Mouse (Mus musculus): Measurements from ENCODE around the gene Sgsh. TPM values are rescaled to one million over a fixed set of nuclear protein-coding genes. Genes with fewer than 3 reads are reported as not detected.
"Not testable (repeated sequence)": the region's sequence is repeated elsewhere in the genome, so short reads cannot be mapped to it uniquely, and the experiment has no call there.

Sgsh gene
- polyA plus RNA-seq, 1 experiment: 3.4 TPM

DNA sequence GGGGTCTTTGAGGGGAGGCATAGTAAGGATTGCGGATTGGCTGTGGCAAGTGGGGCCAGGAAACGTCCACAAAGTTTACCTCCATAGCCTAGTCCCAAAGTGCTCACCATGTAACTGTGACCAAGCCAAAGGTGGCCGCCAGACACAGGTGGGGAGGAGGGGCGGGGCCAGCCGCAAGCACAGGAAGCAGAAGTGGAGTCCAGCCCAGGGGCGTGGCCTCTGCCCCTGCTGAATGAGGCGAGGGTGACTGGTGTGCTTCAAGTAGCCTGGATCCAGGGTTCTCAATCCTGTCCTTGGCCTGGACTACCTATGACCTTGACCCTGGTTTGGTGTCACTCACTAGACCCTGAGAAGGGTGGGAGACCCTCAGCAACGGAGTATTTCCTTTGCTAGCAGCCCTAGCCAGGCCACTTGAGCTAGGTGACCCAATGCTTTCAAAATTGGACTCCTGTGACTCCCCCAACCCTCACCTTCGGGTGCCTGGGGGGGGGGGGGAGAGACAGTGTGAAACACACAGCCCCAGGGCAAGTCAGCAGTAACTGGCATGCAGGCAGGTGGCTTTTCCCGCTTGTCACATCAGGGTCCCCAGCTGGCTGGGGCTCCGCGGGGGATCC is 36.8 kb upstream of the Sgsh start:
- Histone ChIP-seq H3K36me3 (replicated peaks; ENCODE audit: low read length) (peaks cover 18% of the 10 kb centered on the region), H3K9me3 (no peaks in the 10 kb centered on the region), H3K27me3 (replicated peaks) (peaks cover 35% of the 10 kb centered on the region), H3K4me3 (replicated peaks) (peak overlapping the region; percentile 96), H3K4me1 (peaks cover 72% of the 10 kb centered on the region)
- TF ChIP-seq GATA1 (IDR thresholded peaks at IDR 0.05; ENCODE audit: borderline replicate concordance, low read length) (no peak), FLI1 (IDR thresholded peaks at IDR 0.05; ENCODE audit: low read length) (no peak)

DNA sequence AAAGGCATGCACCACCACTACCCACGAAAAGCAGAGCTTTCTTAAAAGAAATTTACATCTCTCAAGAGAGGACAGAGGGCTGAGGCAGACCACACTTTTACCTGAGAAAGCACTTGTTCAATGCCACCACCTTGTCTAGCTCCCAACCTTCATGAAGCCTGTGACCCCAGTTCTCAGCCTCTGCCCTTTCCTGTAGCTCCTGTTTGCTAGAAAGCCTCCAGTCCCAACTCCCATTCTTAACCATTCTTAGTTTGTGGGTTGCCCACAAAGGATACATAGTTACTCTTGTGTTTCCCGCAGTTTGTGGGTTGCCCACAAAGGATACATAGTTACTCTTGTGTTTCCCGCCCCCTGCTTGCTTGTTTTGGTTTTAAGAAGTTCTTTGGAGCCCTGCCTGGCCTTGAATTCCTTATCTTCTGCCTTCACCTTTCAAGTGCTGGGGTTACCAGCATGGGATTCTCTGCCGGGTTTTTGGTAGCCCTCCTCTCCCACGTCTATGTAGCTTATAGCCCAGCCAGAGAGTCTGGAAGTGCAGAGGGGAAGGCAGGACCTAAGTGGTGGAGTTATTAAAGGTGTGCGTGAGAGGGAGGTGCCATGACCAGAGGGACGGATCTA is 36.2 kb upstream of the Sgsh start:
- Histone ChIP-seq H3K4me1 (peaks cover 68% of the 10 kb centered on the region), H3K9me3 (no peaks in the 10 kb centered on the region), H3K36me3 (replicated peaks; ENCODE audit: low read length) (peaks cover 14% of the 10 kb centered on the region), H3K4me3 (replicated peaks) (peak overlapping the region; percentile 96), H3K27me3 (replicated peaks) (peaks cover 35% of the 10 kb centered on the region)
- TF ChIP-seq FLI1 (IDR thresholded peaks at IDR 0.05; ENCODE audit: low read length) (no peak), GATA1 (IDR thresholded peaks at IDR 0.05; ENCODE audit: borderline replicate concordance, low read length) (no peak)

DNA sequence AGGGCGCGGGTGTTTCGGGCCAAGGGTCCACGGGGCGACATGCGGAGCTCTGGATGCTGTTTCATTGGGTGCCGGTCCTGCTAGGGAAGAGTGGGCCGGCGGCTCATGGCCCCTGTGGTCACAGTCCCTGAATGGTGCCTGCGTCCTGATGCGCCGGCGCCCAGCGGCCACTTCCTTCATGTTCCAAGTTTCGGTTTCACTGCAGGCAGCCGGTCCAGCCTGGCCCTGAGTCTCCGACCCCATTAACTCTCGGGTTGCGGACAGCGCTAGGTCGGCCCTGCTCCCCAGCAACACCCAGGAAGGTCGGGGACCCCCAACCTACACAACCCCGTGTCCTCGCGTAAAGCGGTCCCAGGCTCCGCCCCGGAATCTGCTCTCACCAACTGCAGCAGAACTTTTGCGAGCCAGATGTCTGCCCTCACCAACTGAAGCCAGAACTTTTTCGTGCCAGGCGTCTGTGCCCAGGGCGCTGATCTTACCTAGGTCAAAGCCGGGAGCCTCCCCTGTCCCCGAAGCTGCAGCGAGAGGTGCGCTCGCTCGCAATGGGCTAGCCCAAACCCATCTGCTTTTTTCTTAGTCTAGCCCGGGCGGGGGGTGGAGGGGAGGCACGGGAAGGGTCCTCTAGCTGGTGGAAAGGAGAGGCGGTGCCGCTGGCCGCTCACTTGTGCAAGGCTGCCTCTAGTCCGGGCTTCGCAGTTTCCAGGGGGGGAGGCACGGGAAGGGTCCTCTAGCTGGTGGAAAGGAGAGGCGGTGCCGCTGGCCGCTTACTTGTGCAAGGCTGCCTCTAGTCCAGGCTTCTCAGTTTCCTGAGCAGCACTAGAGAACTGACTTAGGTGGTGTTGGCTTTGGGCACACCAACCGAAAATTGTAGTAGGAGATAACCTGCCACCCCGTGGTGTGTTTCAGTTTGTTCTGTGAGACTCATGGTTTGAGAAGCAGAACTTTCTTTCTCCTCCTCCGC is 35.2 kb upstream of the Sgsh start:
- peaks cover 6% of the 10 kb centered on the region for H3K36me3 ChIP-seq (replicated peaks; ENCODE audit: low read length)
- TF ChIP-seq FLI1 (IDR thresholded peaks at IDR 0.05; ENCODE audit: low read length) (no peak), GATA1 (IDR thresholded peaks at IDR 0.05; ENCODE audit: borderline replicate concordance, low read length) (no peak)
- no peaks in the 10 kb centered on the region for H3K9me3 ChIP-seq
- H3K27me3 ChIP-seq (replicated peaks): peaks cover 31% of the 10 kb centered on the region
- peak overlapping the region; percentile 96 for H3K4me3 ChIP-seq (replicated peaks)
- peaks cover 61% of the 10 kb centered on the region for H3K4me1 ChIP-seq

DNA sequence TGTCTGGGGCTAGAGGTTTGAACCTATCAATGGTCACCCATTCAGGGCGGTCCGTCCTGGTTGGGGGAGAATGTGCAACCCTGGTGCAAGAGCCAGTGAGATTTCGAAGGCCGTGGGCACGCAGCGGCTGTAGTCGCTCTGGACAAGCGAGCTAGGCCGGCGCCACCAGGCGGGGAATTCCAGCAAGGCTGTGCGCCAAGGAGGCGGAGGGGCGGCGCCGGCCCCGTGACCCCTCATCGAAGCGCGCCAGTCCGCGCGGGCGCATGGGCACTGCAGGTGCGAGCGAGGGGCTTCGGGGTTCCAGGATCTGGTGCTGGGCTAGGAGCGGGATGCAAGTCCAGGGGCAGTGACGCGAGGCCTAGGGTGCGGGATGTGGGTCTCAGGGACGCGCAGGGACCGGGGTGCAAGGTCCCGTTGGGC is 34.5 kb upstream of the Sgsh start:
- H3K4me1 ChIP-seq: peaks cover 60% of the 10 kb centered on the region
- H3K27me3 ChIP-seq (replicated peaks): peaks cover 31% of the 10 kb centered on the region
- no peak for TF ChIP-seq GATA1 (IDR thresholded peaks at IDR 0.05; ENCODE audit: borderline replicate concordance, low read length)
- no peak for TF ChIP-seq FLI1 (IDR thresholded peaks at IDR 0.05; ENCODE audit: low read length)
- peaks cover under 1% of the 10 kb centered on the region for H3K36me3 ChIP-seq (replicated peaks; ENCODE audit: low read length)
- peak overlapping the region; percentile 96 for H3K4me3 ChIP-seq (replicated peaks)
- H3K9me3 ChIP-seq: no peaks in the 10 kb centered on the region

DNA sequence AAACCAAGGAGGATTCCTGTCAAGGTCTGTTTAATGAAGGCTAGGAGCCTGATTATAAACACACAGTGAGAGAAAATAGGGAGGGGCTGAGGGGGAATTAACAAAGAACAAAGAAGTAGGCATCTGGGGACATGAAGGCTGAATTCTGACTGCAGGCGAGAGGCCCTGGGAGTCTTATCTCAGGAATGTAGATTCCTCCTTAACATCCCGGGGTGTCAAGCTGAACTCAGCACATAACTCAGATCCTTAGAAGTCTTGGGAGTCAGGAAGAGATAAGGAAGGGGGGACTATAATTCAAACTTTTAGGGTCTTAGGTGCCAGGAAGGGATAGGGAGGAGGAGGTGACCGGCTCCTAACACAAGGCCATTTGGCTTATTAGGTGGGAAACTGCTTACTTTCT is 31.9 kb upstream of the Sgsh start:
- not testable (repeated sequence) for H3K4me3 ChIP-seq (replicated peaks); H3K36me3 ChIP-seq (replicated peaks; ENCODE audit: low read length); H3K9me3 ChIP-seq
- H3K4me1 ChIP-seq: peaks cover 53% of the 10 kb centered on the region
- peaks cover 35% of the 10 kb centered on the region for H3K27me3 ChIP-seq (replicated peaks)

DNA sequence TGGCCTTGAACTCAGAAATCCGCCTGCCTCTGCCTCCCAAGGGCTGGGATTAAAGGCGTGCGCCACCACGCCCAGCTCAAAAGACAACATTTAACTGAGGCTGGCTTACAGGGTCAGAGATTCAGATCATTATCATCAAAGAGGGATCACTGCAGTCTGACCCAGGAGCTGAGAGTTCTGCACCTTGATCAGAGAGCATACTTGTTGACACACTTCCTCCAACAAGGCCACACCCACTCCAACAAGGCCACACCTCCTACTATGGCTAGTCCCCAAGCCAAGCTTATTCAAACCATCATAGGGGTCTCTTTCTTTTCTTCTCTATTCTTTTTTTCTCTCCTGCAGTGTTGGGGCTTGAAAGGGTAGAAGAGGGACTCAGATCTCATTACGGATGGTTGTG is 31.0 kb upstream of the Sgsh start:
- TF ChIP-seq FLI1 (IDR thresholded peaks at IDR 0.05; ENCODE audit: low read length): no peak
- no peak for TF ChIP-seq GATA1 (IDR thresholded peaks at IDR 0.05; ENCODE audit: borderline replicate concordance, low read length)
- H3K27me3 ChIP-seq (replicated peaks): peaks cover 44% of the 10 kb centered on the region
- no peaks in the 10 kb centered on the region for H3K36me3 ChIP-seq (replicated peaks; ENCODE audit: low read length)
- peaks cover 53% of the 10 kb centered on the region for H3K4me1 ChIP-seq
- no peak overlapping the region for H3K4me3 ChIP-seq (replicated peaks)
- no peaks in the 10 kb centered on the region for H3K9me3 ChIP-seq

DNA sequence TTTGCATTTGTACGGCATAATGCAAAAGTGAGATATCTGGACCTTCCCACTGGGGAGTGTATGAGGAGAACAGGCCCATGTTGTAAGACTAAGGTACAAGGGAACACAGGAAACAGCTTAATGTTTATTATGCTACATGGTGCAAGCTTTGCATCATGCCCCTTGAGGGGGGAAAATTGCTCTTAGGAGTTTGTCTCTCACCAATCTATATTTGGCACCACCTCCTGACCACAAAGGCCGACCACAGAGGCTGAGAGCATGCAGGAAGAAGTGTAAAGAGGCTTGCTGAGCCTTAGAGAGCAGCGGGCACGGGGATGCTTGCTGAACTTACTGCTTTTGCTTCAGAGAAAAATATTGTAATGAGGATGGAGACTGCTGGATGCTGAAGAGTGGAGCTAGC is 29.6 kb upstream of the Sgsh start:
- Histone ChIP-seq H3K36me3 (replicated peaks; ENCODE audit: low read length) (no peaks in the 10 kb centered on the region), H3K27me3 (replicated peaks) (peaks cover 48% of the 10 kb centered on the region), H3K9me3 (0 out of 2 replicates have a peak, but pooled peaks cover under 1% of the 10 kb centered on the region), H3K4me1 (peaks cover 46% of the 10 kb centered on the region), H3K4me3 (replicated peaks) (peak overlapping the region; percentile 18)
- TF ChIP-seq FLI1 (IDR thresholded peaks at IDR 0.05; ENCODE audit: low read length) (no peak), GATA1 (IDR thresholded peaks at IDR 0.05; ENCODE audit: borderline replicate concordance, low read length) (no peak)

DNA sequence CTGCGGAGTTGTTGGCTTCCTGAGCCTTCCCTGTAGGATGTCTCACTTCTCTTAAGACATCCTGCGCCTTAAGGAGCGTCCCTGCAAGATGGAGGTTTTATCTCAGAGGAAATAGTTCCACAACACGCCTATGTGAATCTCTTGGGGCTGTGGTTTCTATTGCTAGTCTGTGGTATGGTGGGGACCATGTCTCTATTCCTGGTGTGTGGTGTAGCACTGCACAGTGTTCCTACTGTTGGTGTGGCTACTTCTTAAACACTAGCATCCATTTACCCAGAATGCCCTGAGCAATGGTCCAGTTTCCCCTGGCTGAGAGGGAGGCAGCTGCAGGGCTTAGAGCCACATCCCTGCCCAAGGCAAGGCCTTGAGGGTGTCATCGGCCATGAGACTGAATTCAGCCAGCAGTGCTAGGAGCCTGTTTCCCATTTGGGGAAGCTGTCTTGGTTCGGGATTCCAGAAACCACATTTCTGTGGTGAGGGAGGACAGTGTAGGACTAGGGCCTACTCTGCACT is 27.1 kb upstream of the Sgsh start:
- TF ChIP-seq FLI1 (IDR thresholded peaks at IDR 0.05; ENCODE audit: low read length) (no peak), GATA1 (IDR thresholded peaks at IDR 0.05; ENCODE audit: borderline replicate concordance, low read length) (no peak)
- Histone ChIP-seq H3K36me3 (replicated peaks; ENCODE audit: low read length) (peaks cover 3% of the 10 kb centered on the region), H3K4me1 (peaks cover 35% of the 10 kb centered on the region), H3K4me3 (replicated peaks) (peak overlapping the region; percentile 38), H3K27me3 (replicated peaks) (peaks cover 43% of the 10 kb centered on the region), H3K9me3 (peaks cover 21% of the 10 kb centered on the region)

DNA sequence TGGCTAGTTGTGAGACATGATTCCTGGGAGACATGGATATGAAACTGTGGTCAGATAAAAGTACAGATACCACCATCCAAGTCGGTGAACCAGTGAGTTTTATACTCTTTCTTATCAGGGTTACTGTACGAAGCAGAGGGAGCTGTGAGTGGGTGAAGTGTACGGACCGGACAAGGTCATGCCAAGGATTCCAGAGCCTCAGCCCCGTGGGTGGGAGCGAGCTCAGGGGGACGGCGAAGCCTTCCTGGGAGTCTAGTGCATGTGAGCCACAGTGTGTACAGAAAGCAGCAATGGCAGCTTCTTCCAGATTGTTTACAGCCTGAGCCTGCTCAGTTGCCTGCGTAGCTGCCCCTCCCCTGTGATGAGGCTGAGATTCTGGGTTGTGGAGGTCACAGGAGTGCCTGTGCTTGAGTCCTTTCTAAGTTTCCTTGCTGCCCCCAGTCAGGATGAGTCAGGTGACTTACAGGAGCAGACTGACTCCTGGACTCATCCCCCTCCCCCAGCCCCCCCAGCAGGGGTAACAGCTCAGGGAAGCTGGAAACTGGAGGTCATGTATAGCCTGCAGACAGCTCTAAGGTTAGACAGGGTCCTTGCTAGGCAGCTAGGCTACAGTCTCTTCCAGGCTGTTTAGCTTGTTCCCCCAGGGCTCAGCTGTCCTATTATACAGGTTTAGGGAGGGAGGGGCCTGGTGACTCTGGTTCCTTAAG is 26.4 kb upstream of the Sgsh start:
- Histone ChIP-seq H3K9me3 (peaks cover 27% of the 10 kb centered on the region), H3K4me1 (peaks cover 40% of the 10 kb centered on the region), H3K36me3 (replicated peaks; ENCODE audit: low read length) (peaks cover 3% of the 10 kb centered on the region), H3K4me3 (replicated peaks) (peak overlapping the region; percentile 17), H3K27me3 (replicated peaks) (peaks cover 50% of the 10 kb centered on the region)
- TF ChIP-seq GATA1 (IDR thresholded peaks at IDR 0.05; ENCODE audit: borderline replicate concordance, low read length): no peak
- TF ChIP-seq FLI1 (IDR thresholded peaks at IDR 0.05; ENCODE audit: low read length): no peak
